Mouse (Mus musculus) hindbrain, embryonic 16.5 days (tissue): Measurements from ENCODE around the gene Tmem11. TPM values are rescaled to one million over a fixed set of nuclear protein-coding genes. Genes with fewer than 3 reads are reported as not detected.
A peak's percentile ranks its signal among the peaks of the same experiment; 100 is the strongest.

Experiments used
- ATAC-seq: fragments of 200-750 bp; cut with Nextera tagmentation; 2 replicates; pipeline ENCODE4 v1.8.0; 2017; ENCODE audit warnings: moderate TSS enrichment, moderate library complexity
- H3K27ac ChIP-seq: fragments of 300-500 bp; sonication (generic); 2 replicates; pipeline ENCODE4 v1.5.1; 2014; ENCODE audit warnings: low read depth, mild to moderate bottlenecking, control low read depth, low read length, moderate library complexity
- H3K27me3 ChIP-seq: fragments of 300-500 bp; sonication (generic); replicated peaks from 2 replicates; pipeline ENCODE4 v1.6.1; 2014; ENCODE audit warnings: low read length; ENCODE audit not compliant: control insufficient read depth, insufficient read depth
- H3K36me3 ChIP-seq: fragments of 300-500 bp; sonication (generic); 2 replicates; pipeline ENCODE4 v1.6.1; 2014; ENCODE audit warnings: mild to moderate bottlenecking, low read length, moderate library complexity, mixed read lengths; ENCODE audit not compliant: control insufficient read depth, insufficient read depth
- H3K4me1 ChIP-seq: fragments of 300-500 bp; sonication (generic); 2 replicates; pipeline ENCODE4 v1.6.1; 2014; ENCODE audit warnings: low read depth, low read length; ENCODE audit not compliant: control insufficient read depth, insufficient read depth
- H3K4me2 ChIP-seq: fragments of 300-500 bp; sonication (generic); 2 replicates; pipeline ENCODE4 v1.6.1; 2014; ENCODE audit warnings: mild to moderate bottlenecking, low read length, control low read depth, moderate library complexity
- H3K4me3 ChIP-seq: fragments of 300-500 bp; sonication (generic); 2 replicates; pipeline ENCODE4 v1.5.1; 2014; ENCODE audit warnings: mild to moderate bottlenecking, low read length, control low read depth, moderate library complexity
- H3K9ac ChIP-seq: fragments of 300-500 bp; sonication (generic); 2 replicates; pipeline ENCODE4 v1.6.1; 2014; ENCODE audit warnings: low read depth, mild to moderate bottlenecking, control low read depth, low read length, moderate library complexity
- H3K9me3 ChIP-seq: fragments of 300-500 bp; sonication (generic); 2 replicates; pipeline ENCODE4 v1.6.1; 2014; ENCODE audit warnings: mild to moderate bottlenecking, low read length, moderate library complexity; ENCODE audit not compliant: control insufficient read depth
- WGBS: fragments of 180-500 bp; shearing (Covaris S2); extraction: QIAGEN DNeasy Blood & Tissue Kit; methylation state at CpG from one replicate; pipeline ENCODE4 v1.1.7; 2014; 5-methylcytosine and 5-hydroxymethylcytosine counted together
- polyA plus RNA-seq: library from polyadenylated mRNA; unstranded; fragments of >200 nt; fragmentation: Nextera tagmentation; extraction: Ambion mirVana; gene quantifications from 2 replicates; pipeline ENCODE4 v1.2.1, GENCODE M21; 2015

The Tmem11 gene
- 58.9 and 62.1 TPM in 2 replicates for polyA plus RNA-seq

- peak within 1 kb of the TSS; percentile 80 for H3K4me2 ChIP-seq
- peaks cover 16% of the 10 kb centered on the region for H3K4me1 ChIP-seq
- peak within 1 kb of the TSS; percentile 93 for H3K27ac ChIP-seq
- H3K9me3 ChIP-seq = no peaks in the 10 kb centered on the region
- no peaks in the 10 kb centered on the region for H3K36me3 ChIP-seq
- no peaks in the 10 kb centered on the region for H3K27me3 ChIP-seq
- 0% methylated on average over 57 of the region's 62 CpGs for WGBS
- H3K4me3 ChIP-seq = peak within 1 kb of the TSS; percentile 99
- peak within 1 kb of the TSS; percentile 96 for H3K9ac ChIP-seq
- ATAC-seq = peak; percentile 100
Observed at GRCm38 (mm10) chr11:60878675-60879294, at the start of gene Tmem11. Tmem11 (minus strand) TSS chr11:60879272.

- H3K4me2 ChIP-seq = peak overlapping the region; percentile 57
- no peak overlapping the region for H3K9ac ChIP-seq
- no peaks in the 10 kb centered on the region for H3K27me3 ChIP-seq
- peak overlapping the region; percentile 24 for H3K4me3 ChIP-seq
- H3K4me1 ChIP-seq = peaks cover 10% of the 10 kb centered on the region
- H3K9me3 ChIP-seq = no peaks in the 10 kb centered on the region
- 0% methylated on average over 9 of the region's 9 CpGs for WGBS
- H3K36me3 ChIP-seq = no peaks in the 10 kb centered on the region
- ATAC-seq = peak; percentile 87
- H3K27ac ChIP-seq = no peak overlapping the region
Observed at GRCm38 (mm10) chr11:60927264-60927663, 48.2 kb upstream of the Tmem11 start.

GRCm38 (mm10) chr11:60924981-60925380, 45.9 kb upstream of the Tmem11 start:
- H3K27ac ChIP-seq = no peak overlapping the region
- ATAC-seq = no peak
- peaks cover 3% of the 10 kb centered on the region; the same call in 1 of the 2 replicates for H3K4me1 ChIP-seq
- H3K27me3 ChIP-seq = no peaks in the 10 kb centered on the region
- H3K4me3 ChIP-seq = no peak overlapping the region
- H3K9ac ChIP-seq = no peak overlapping the region
- H3K4me2 ChIP-seq = no peak overlapping the region
- H3K36me3 ChIP-seq = no peaks in the 10 kb centered on the region
- 75% methylated on average over 1 of the region's 1 CpGs for WGBS
- no peaks in the 10 kb centered on the region for H3K9me3 ChIP-seq

- Histone ChIP-seq H3K9me3 (no peaks in the 10 kb centered on the region), H3K36me3 (no peaks in the 10 kb centered on the region), H3K4me1 (peaks cover 3% of the 10 kb centered on the region; the same call in 1 of the 2 replicates), H3K27ac (no peak overlapping the region), H3K4me3 (no peak overlapping the region), H3K9ac (no peak overlapping the region), H3K27me3 (no peaks in the 10 kb centered on the region), H3K4me2 (no peak overlapping the region)
- 40% methylated on average over 6 of the region's 6 CpGs for WGBS
- no peak for ATAC-seq
Observed at GRCm38 (mm10) chr11:60924498-60924897, 45.4 kb upstream of the Tmem11 start.

- H3K9ac ChIP-seq = no peak overlapping the region
- WGBS = 62% methylated on average over 5 of the region's 5 CpGs
Observed at GRCm38 (mm10) chr11:60922964-60923363, 43.9 kb upstream of the Tmem11 start.

GRCm38 (mm10) chr11:60922195-60922594, 43.1 kb upstream of the Tmem11 start:
- WGBS = 83% methylated on average over 1 of the region's 1 CpGs
- no peak overlapping the region for H3K4me3 ChIP-seq
- no peaks in the 10 kb centered on the region for H3K36me3 ChIP-seq
- H3K27me3 ChIP-seq = no peaks in the 10 kb centered on the region
- H3K9me3 ChIP-seq = no peaks in the 10 kb centered on the region
- H3K27ac ChIP-seq = no peak overlapping the region
- H3K9ac ChIP-seq = no peak overlapping the region
- no peaks in the 10 kb centered on the region for H3K4me1 ChIP-seq
- no peak for ATAC-seq
- H3K4me2 ChIP-seq = no peak overlapping the region

More at GRCm38 (mm10) chr11:60922964-60923363, 43.9 kb upstream of the Tmem11 start:
- no peaks in the 10 kb centered on the region for H3K36me3 ChIP-seq
- H3K4me1 ChIP-seq = peaks cover 3% of the 10 kb centered on the region; the same call in 1 of the 2 replicates
- H3K4me2 ChIP-seq = no peak overlapping the region
- no peak overlapping the region for H3K27ac ChIP-seq
- H3K27me3 ChIP-seq = no peaks in the 10 kb centered on the region
- ATAC-seq = no peak
- no peak overlapping the region for H3K4me3 ChIP-seq
- H3K9me3 ChIP-seq = no peaks in the 10 kb centered on the region

- Histone ChIP-seq H3K4me1 (no peaks in the 10 kb centered on the region), H3K36me3 (no peaks in the 10 kb centered on the region), H3K27me3 (no peaks in the 10 kb centered on the region), H3K9me3 (no peaks in the 10 kb centered on the region), H3K27ac (no peak overlapping the region), H3K4me2 (no peak overlapping the region), H3K9ac (no peak overlapping the region), H3K4me3 (no peak overlapping the region)
- 76% methylated on average over 2 of the region's 2 CpGs for WGBS
- ATAC-seq = no peak
Observed at GRCm38 (mm10) chr11:60920021-60920420, 40.9 kb upstream of the Tmem11 start.

- no peak overlapping the region for H3K4me3 ChIP-seq
- H3K4me1 ChIP-seq = peaks cover 14% of the 10 kb centered on the region
- no peaks in the 10 kb centered on the region for H3K9me3 ChIP-seq
- no peaks in the 10 kb centered on the region for H3K27me3 ChIP-seq
- H3K27ac ChIP-seq = no peak overlapping the region
- H3K9ac ChIP-seq = no peak overlapping the region
- H3K4me2 ChIP-seq = no peak overlapping the region
- H3K36me3 ChIP-seq = no peaks in the 10 kb centered on the region
- WGBS = 86% methylated on average over 4 of the region's 4 CpGs
- no peak for ATAC-seq
Observed at GRCm38 (mm10) chr11:60915201-60915600, 36.1 kb upstream of the Tmem11 start.

- Histone ChIP-seq H3K36me3 (no peaks in the 10 kb centered on the region), H3K27ac (peak within 1 kb of the TSS; percentile 86), H3K9me3 (no peaks in the 10 kb centered on the region), H3K4me2 (peak within 1 kb of the TSS; percentile 88), H3K4me3 (peak within 1 kb of the TSS; percentile 88), H3K4me1 (peaks cover 14% of the 10 kb centered on the region), H3K9ac (peak within 1 kb of the TSS; percentile 87), H3K27me3 (no peaks in the 10 kb centered on the region)
- no peak for ATAC-seq
- 32% methylated on average over 7 of the region's 7 CpGs for WGBS
Observed at GRCm38 (mm10) chr11:60914491-60914890, 35.4 kb upstream of the Tmem11 start, which contains the start of gene Natd1. Natd1 (minus strand) TSS chr11:60914750.
